Mouse (Mus musculus) thymus, adult 2 months (tissue): Measurements from ENCODE around the gene Syt8.

Experiments
- CTCF ChIP-seq: fragments of 200-500 bp; IDR thresholded peaks from 2 replicates; pipeline ENCODE4 v1.5.1; 2012; ENCODE audit warnings: mild to moderate bottlenecking, control low read depth, low read length, moderate library complexity, borderline replicate concordance; ENCODE audit not compliant: control insufficient read depth, poor library complexity, insufficient read depth; ENCODE audit errors: extremely low read depth
- POLR2A ChIP-seq: fragments of 200-500 bp; IDR thresholded peaks from 2 replicates; pipeline ENCODE4 v1.6.1; 2012; ENCODE audit warnings: mild to moderate bottlenecking, low read length, control low read depth, moderate library complexity; ENCODE audit not compliant: control insufficient read depth, poor library complexity, insufficient read depth; ENCODE audit errors: extremely low read depth

- TF ChIP-seq CTCF (no peak), POLR2A (no peak)
These were observed 53.4 kb downstream of the Syt8 start for GRCm38 (mm10) chr7:142488053-142488452.
